Mouse (Mus musculus) forebrain, embryonic 15.5 days (tissue): Measurements from ENCODE around the gene Nectin2. TPM values are rescaled to one million over a fixed set of nuclear protein-coding genes. Genes with fewer than 3 reads are reported as not detected.
A peak's percentile ranks its signal among the peaks of the same experiment; 100 is the strongest.

Experiments
- ATAC-seq: fragments of 200-750 bp; cut with Nextera tagmentation; replicated peaks from 2 replicates; pipeline ENCODE4 v1.8.0; 2017; ENCODE audit warnings: mild to moderate bottlenecking, moderate TSS enrichment, moderate library complexity
- H3K27ac ChIP-seq: fragments of 300-500 bp; sonication (generic); replicated peaks from 2 replicates; pipeline ENCODE4 v1.5.1; 2015; ENCODE audit warnings: mild to moderate bottlenecking, inconsistent platforms
- H3K27me3 ChIP-seq: fragments of 300-500 bp; sonication (generic); 2 replicates; pipeline ENCODE4 v1.6.1; 2015; ENCODE audit warnings: inconsistent platforms
- H3K36me3 ChIP-seq: fragments of 300-500 bp; sonication (generic); 2 replicates; pipeline ENCODE4 v1.6.1; 2015; ENCODE audit warnings: mild to moderate bottlenecking, inconsistent platforms
- H3K4me1 ChIP-seq: fragments of 300-500 bp; sonication (generic); 2 replicates; pipeline ENCODE4 v1.6.1; 2015; ENCODE audit warnings: inconsistent platforms
- H3K4me2 ChIP-seq: fragments of 300-500 bp; sonication (generic); replicated peaks from 2 replicates; pipeline ENCODE4 v1.6.1; 2015; ENCODE audit warnings: mild to moderate bottlenecking, inconsistent platforms
- H3K4me3 ChIP-seq: fragments of 300-500 bp; sonication (generic); 2 replicates; pipeline ENCODE4 v1.5.1; 2015; ENCODE audit warnings: mild to moderate bottlenecking, inconsistent platforms
- H3K9ac ChIP-seq: fragments of 300-500 bp; sonication (generic); replicated peaks from 2 replicates; pipeline ENCODE4 v1.6.1; 2015; ENCODE audit warnings: mild to moderate bottlenecking, inconsistent platforms
- H3K9me3 ChIP-seq: fragments of 300-500 bp; sonication (generic); 2 replicates; pipeline ENCODE4 v1.6.1; 2016; ENCODE audit warnings: inconsistent platforms
- WGBS: fragments of 180-500 bp; shearing (Covaris S2); methylation state at CpG from one replicate; pipeline ENCODE4 v1.1.7; 2015; ENCODE audit warnings: mixed read lengths; 5-methylcytosine and 5-hydroxymethylcytosine counted together
- polyA plus RNA-seq: library from polyadenylated mRNA; unstranded; fragments of >200 nt; fragmentation: Nextera tagmentation; extraction: Ambion mirVana; gene quantifications from 2 replicates; pipeline ENCODE4 v1.2.1, GENCODE M21; 2015

Gene Nectin2
- polyA plus RNA-seq, 1 experiment from 2014 or later, result 45.3 TPM

- H3K4me2 ChIP-seq, result no peak overlapping the region
- WGBS, result 92% methylated on average over 4 of the region's 4 CpGs
- no peak overlapping the region for H3K9ac ChIP-seq
- no peaks in the 10 kb centered on the region for H3K27me3 ChIP-seq
- no peak for ATAC-seq
- H3K36me3 ChIP-seq, result no peaks in the 10 kb centered on the region
- H3K9me3 ChIP-seq, result no peaks in the 10 kb centered on the region
- no peak overlapping the region for H3K4me3 ChIP-seq
- no peaks in the 10 kb centered on the region for H3K4me1 ChIP-seq
- H3K27ac ChIP-seq, result no peak overlapping the region
Observed at GRCm38 (mm10) chr7:19782645-19783044, 32.4 kb upstream of the Nectin2 start.

DNA sequence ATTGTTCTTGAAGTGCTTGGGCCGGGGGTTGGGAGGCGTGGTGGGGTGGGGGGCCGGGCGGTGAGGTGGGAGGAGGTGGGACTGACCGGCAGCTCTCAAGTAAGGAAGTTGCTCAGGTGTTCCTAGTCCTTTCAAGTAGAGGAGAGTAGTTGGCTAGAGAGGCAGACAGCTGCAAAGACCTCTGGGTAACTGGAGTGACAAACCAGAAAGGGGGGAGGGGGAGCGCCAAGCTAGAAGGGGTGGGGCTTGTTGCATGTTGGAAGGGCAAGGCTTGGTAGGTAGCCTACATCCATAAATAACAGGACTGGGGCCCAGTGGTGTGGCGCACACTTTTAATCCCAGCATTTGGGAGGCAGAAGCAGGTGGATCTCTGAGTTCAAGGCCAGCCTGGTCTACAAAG, 31.5 kb upstream of the Nectin2 start:
- Histone ChIP-seq H3K4me1 (no peaks in the 10 kb centered on the region), H3K4me3 (no peak overlapping the region), H3K27ac (no peak overlapping the region), H3K9me3 (no peaks in the 10 kb centered on the region), H3K36me3 (no peaks in the 10 kb centered on the region), H3K27me3 (no peaks in the 10 kb centered on the region), H3K9ac (no peak overlapping the region), H3K4me2 (no peak overlapping the region)
- no peak for ATAC-seq
- WGBS, result 94% methylated on average over 7 of the region's 7 CpGs

GRCm38 (mm10) chr7:19779903-19780302, 29.6 kb upstream of the Nectin2 start:
- WGBS, result 88% methylated on average over 4 of the region's 4 CpGs
- Histone ChIP-seq H3K9me3 (no peaks in the 10 kb centered on the region), H3K9ac (no peak overlapping the region), H3K27ac (no peak overlapping the region), H3K36me3 (no peaks in the 10 kb centered on the region), H3K4me3 (no peak overlapping the region), H3K27me3 (no peaks in the 10 kb centered on the region), H3K4me2 (no peak overlapping the region), H3K4me1 (no peaks in the 10 kb centered on the region)
- no peak for ATAC-seq

DNA sequence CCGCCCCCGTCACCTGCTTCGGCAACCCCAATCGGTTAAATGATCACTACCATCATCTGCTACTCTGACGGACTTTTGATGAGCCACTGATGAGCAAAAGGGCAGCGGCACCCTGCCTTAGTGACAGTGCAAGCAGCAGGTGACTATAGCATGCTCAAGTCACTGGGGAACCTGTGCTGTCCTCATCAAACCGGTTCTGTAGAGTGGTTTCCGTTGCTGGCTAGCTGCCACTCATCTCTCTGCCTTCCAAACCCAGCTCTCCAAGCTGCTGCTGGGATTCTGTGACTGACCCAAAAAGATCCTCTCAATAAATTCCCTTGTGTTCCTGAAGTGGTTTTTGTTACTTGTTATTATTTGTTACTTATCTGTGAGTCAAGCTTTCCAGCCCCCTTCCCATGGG, 28.4 kb upstream of the Nectin2 start:
- H3K4me3 ChIP-seq, result no peak overlapping the region
- no peaks in the 10 kb centered on the region for H3K4me1 ChIP-seq
- no peak overlapping the region for H3K4me2 ChIP-seq
- no peaks in the 10 kb centered on the region for H3K9me3 ChIP-seq
- ATAC-seq, result no peak
- no peaks in the 10 kb centered on the region for H3K27me3 ChIP-seq
- H3K27ac ChIP-seq, result no peak overlapping the region
- H3K36me3 ChIP-seq, result no peaks in the 10 kb centered on the region
- no peak overlapping the region for H3K9ac ChIP-seq
- WGBS, result 89% methylated on average over 8 of the region's 8 CpGs

GRCm38 (mm10) chr7:19777049-19777723, 26.9 kb upstream of the Nectin2 start:
- Histone ChIP-seq H3K27me3 (no peaks in the 10 kb centered on the region), H3K9me3 (no peaks in the 10 kb centered on the region)
- WGBS, result 87% methylated on average over 11 of the region's 11 CpGs

GRCm38 (mm10) chr7:19771682-19772081, 21.4 kb upstream of the Nectin2 start:
- Histone ChIP-seq H3K9ac (no peak overlapping the region), H3K4me1 (peaks cover 16% of the 10 kb centered on the region), H3K27me3 (peaks cover 24% of the 10 kb centered on the region), H3K4me2 (no peak overlapping the region), H3K27ac (no peak overlapping the region), H3K36me3 (no peaks in the 10 kb centered on the region), H3K9me3 (no peaks in the 10 kb centered on the region), H3K4me3 (no peak overlapping the region)
- 63% methylated on average over 4 of the region's 4 CpGs for WGBS
- no peak for ATAC-seq

More at GRCm38 (mm10) chr7:19777049-19777723, 26.9 kb upstream of the Nectin2 start:
- Histone ChIP-seq H3K4me1 (no peaks in the 10 kb centered on the region), H3K4me2 (no peak overlapping the region), H3K4me3 (no peak overlapping the region), H3K27ac (no peak overlapping the region), H3K9ac (no peak overlapping the region), H3K36me3 (no peaks in the 10 kb centered on the region)
- ATAC-seq, result no peak

GRCm38 (mm10) chr7:19770984-19771391, 20.7 kb upstream of the Nectin2 start, which contains the start of gene Bcam:
TSS of gene Bcam (minus strand) at chr7:19771016.
- Histone ChIP-seq H3K27ac (no peak within 1 kb of the TSS), H3K36me3 (no peaks in the 10 kb centered on the region), H3K9me3 (no peaks in the 10 kb centered on the region), H3K27me3 (peaks cover 24% of the 10 kb centered on the region), H3K4me3 (peak within 1 kb of the TSS; percentile 35), H3K4me2 (peak within 1 kb of the TSS; percentile 56), H3K4me1 (peaks cover 16% of the 10 kb centered on the region), H3K9ac (peak within 1 kb of the TSS; percentile 39)
- ATAC-seq, result peak; percentile 36; the same call in 1 of the 2 replicates
- 5% methylated on average over 9 of the region's 9 CpGs for WGBS

GRCm38 (mm10) chr7:19770375-19770754, 20.1 kb upstream of the Nectin2 start:
- Histone ChIP-seq H3K27me3 (peaks cover 24% of the 10 kb centered on the region), H3K4me2 (peak overlapping the region; percentile 56), H3K9me3 (no peaks in the 10 kb centered on the region), H3K9ac (peak overlapping the region; percentile 39), H3K27ac (no peak overlapping the region), H3K4me1 (peaks cover 16% of the 10 kb centered on the region), H3K4me3 (peak overlapping the region; percentile 35), H3K36me3 (no peaks in the 10 kb centered on the region)
- ATAC-seq, result peak; percentile 74
- under 1% methylated on average over 28 of the region's 28 CpGs for WGBS

DNA sequence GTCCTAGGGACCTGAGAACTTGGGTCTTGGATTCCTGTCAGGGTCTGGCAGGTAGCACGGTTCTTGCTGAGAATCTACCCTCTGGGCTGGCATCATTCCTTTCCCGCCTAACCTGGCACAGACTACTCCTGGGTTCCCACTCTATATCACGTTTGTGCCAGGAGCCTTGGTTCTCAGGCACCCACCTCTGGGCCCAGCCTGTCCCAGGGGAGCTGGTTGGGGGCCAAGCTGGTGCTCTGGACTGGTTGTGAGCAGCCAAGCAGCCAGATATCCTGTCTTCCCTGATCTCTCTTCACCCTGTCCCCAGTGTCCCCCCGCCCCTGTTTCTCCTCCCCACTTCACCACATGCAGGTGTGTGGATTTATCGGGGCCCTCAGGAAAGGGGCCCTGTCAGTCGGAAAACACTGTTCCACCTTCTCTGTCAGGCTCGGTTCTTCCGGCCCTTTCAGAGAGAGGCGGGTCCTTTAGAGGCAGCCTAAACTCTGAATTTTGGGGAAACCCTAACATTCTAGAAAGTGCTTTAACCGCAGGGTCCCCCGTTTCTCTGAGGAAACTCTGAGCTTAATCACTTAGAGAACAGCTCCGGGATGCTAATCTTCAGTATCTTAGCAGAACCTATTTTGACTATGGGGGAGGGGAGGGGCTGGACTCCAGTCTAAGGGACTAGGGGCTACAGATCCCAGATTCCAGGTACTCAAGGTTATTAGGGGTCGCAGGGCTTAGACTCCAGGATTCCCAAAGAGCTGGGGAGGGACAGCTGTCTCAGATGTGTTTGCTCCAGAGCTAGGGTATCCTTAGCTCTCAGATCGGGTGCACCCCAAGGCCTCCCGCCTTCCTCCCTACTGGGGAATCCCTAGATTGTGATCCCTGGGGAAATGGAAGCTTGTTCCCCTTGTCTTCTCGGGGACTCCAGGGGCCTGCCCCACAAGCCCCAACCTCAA, 19.4 kb upstream of the Nectin2 start:
- H3K4me2 ChIP-seq, result peak overlapping the region; percentile 56
- H3K4me3 ChIP-seq, result peak overlapping the region; percentile 35
- H3K9ac ChIP-seq, result peak overlapping the region; percentile 39
- H3K36me3 ChIP-seq, result no peaks in the 10 kb centered on the region
- peaks cover 16% of the 10 kb centered on the region for H3K4me1 ChIP-seq
- ATAC-seq, result 0 out of 2 replicates have a peak, but pooled peaks have one; percentile 23
- peaks cover 24% of the 10 kb centered on the region for H3K27me3 ChIP-seq
- H3K27ac ChIP-seq, result no peak overlapping the region
- 10% methylated on average over 16 of the region's 16 CpGs for WGBS
- H3K9me3 ChIP-seq, result no peaks in the 10 kb centered on the region

- WGBS, result 44% methylated on average over 4 of the region's 4 CpGs
- Histone ChIP-seq H3K4me2 (no peak overlapping the region), H3K4me3 (no peak overlapping the region), H3K9me3 (no peaks in the 10 kb centered on the region), H3K27ac (no peak overlapping the region), H3K4me1 (peaks cover 16% of the 10 kb centered on the region), H3K36me3 (no peaks in the 10 kb centered on the region), H3K9ac (no peak overlapping the region), H3K27me3 (peaks cover 24% of the 10 kb centered on the region)
- no peak for ATAC-seq
Observed at GRCm38 (mm10) chr7:19769001-19769400, 18.7 kb upstream of the Nectin2 start.

DNA sequence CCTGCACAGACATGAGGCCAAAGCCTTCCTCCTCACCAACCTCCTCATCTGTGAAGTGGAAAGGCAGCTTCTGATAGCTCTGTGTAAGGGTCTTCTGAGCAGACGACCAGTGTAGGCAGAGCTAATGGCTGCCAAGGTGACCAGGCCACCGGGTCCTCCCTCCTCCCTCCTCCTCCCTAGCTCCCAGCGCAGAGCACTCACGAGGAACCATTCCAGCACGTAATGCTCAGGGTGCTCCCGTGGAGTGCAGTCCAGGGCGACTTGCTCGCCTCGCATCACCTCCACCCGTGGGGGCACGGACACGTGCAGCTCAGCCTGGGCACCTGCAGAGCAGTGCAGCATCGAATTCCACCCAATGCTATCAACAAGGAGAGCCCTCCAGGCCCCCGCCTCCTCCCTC, 18.0 kb upstream of the Nectin2 start:
- Histone ChIP-seq H3K4me3 (no peak overlapping the region), H3K9ac (no peak overlapping the region), H3K9me3 (no peaks in the 10 kb centered on the region), H3K27me3 (peaks cover 24% of the 10 kb centered on the region), H3K36me3 (no peaks in the 10 kb centered on the region), H3K4me1 (peaks cover 16% of the 10 kb centered on the region), H3K4me2 (no peak overlapping the region), H3K27ac (no peak overlapping the region)
- no peak for ATAC-seq
- WGBS, result 69% methylated on average over 14 of the region's 14 CpGs

DNA sequence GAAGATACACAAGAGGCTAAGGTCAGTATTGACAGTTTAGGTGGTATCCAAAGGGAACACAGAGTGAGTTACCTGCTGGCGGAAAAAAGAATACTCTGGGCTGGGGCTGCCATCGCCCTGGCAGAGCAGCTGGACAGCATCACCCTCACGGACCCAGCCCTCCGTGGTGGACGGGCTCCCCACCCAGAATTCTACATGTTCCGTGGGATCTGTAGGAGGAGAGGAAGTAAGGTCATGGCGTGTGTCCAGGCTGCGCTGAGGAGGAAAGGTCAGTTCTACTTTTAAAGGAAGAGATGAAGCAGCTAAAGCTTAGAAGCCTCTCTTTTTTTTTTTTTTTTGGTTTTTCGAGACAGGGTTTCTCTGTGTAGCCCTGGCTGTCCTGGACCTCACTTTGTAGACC, 14.3 kb upstream of the Nectin2 start:
- H3K9ac ChIP-seq, result no peak overlapping the region
- H3K4me2 ChIP-seq, result no peak overlapping the region
- H3K27ac ChIP-seq, result no peak overlapping the region
- no peak for ATAC-seq
- H3K4me1 ChIP-seq, result peaks cover 2% of the 10 kb centered on the region; the same call in 1 of the 2 replicates
- no peak overlapping the region for H3K4me3 ChIP-seq
- no peaks in the 10 kb centered on the region for H3K9me3 ChIP-seq
- 91% methylated on average over 9 of the region's 9 CpGs for WGBS
- peaks cover 12% of the 10 kb centered on the region for H3K27me3 ChIP-seq
- H3K36me3 ChIP-seq, result no peaks in the 10 kb centered on the region
